Mouse (Mus musculus) cerebellum, adult 2 months (tissue): ENCODE measurements at regions not wholly inside any gene's neighbourhood (a gene's known extent, or its start where the extent isn't known, plus 50 kb on each side); places are given as distances from the start of the nearest gene placed in this dataset.

Experiments used
- CTCF ChIP-seq: fragments of 200-500 bp; IDR thresholded peaks from 2 replicates; pipeline ENCODE4 v1.5.1; 2011; ENCODE audit warnings: low read depth, mild to moderate bottlenecking, control low read depth, low read length, moderate library complexity, borderline replicate concordance; ENCODE audit not compliant: insufficient read depth
- POLR2A ChIP-seq: fragments of 200-500 bp; IDR thresholded peaks from 2 replicates; pipeline ENCODE4 v1.6.1; 2011; ENCODE audit warnings: low read length, control low read depth, borderline replicate concordance; ENCODE audit not compliant: insufficient read depth

- TF ChIP-seq CTCF: no peak
- TF ChIP-seq POLR2A: no peak
These were observed 86.8 kb upstream of the Plekha5 start for GRCm38 (mm10) chr6:140337083-140337491.
